Mouse (Mus musculus) cortical plate, adult 2 months (tissue): ENCODE results near the gene Det1.

Source experiments
- CTCF ChIP-seq: fragments of 200-500 bp; IDR thresholded peaks from 2 replicates; pipeline ENCODE4 v1.5.1; 2011; ENCODE audit warnings: mild to moderate bottlenecking, control low read depth, low read length; ENCODE audit not compliant: insufficient read depth; ENCODE audit errors: extremely low read depth
- POLR2A ChIP-seq: fragments of 200-500 bp; IDR thresholded peaks from 2 replicates; pipeline ENCODE4 v1.6.1; 2011; ENCODE audit warnings: mild to moderate bottlenecking, low read length, control low read depth; ENCODE audit not compliant: insufficient read depth; ENCODE audit errors: extremely low read depth

DNA sequence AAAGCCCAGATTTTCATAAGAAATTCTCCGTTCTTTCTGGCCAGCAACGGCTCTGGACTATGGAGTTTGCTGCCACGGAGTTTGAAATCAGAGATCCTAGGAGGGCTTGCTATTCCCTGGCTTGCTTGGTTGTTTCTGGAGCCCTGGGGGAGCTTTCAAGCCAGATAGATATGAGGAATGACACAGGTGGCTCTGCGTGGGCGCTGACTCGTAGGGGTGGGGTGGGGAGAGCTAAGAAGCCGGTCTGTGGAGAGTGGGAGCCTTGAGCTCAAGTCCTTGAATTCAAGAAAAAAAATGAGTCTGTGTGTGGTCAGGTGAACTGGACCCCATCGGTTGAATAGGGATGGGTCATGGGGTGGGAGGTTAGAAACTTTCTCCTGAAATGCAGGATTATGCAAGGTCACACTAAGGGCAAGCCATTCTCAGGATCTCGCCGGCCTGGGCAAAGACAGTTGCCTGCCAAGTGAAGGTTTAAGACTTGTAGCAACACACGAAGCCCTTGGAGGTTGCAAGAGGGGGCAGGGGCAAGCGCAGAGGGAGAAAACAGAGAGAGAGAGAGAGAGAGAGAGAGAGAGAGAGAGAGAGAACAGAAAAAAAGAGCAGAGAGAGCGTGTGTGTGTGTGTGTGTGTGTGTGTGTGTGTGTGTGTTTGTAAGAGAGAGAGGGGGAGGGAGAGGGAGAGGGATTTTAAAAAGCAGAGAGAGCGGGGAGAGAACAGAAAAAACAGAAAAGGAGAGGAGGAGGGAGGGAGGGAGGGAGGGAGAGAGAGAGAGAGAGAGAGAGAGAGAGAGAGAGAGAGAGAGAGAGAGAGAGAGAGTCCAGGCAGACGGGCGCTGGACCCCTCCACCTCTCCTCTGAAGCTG, 34.8 kb upstream of the Det1 start:
- no peak for TF ChIP-seq CTCF
- no peak for TF ChIP-seq POLR2A
